In the genomic region with DNA sequence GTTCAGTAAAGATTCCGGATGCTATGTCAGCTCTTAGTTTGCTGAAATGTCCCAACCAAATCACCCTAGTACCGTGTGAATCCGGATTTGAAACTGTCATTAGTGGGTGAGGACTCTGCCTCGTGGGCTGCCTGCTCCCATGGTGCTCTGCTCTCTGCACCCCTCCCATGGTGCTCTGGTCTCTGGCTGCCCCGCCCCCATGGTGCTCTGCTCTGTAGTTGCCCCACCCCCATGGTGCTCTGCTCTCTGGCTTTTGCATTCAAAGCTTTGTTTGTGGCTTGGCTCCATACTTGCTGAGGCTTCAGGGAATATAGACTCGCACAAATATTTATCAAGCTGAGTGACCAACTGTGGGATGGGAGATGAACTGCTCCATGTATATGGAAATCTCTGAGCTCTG, we compare ENCODE assay signal across 26 mouse cellular contexts.
"Had no signal": no experiment of that assay in that cellular context is flagged by ENCODE, and none has a peak within 500 bp of the region (broad histone marks: within the 10 kb centered on the region; RNA-seq: fewer than 3 reads in every experiment).

No protein-coding gene starts in this region.

- H3K4me3 ChIP-seq: gastrocnemius, adult 2 months; heart, embryonic 10.5 days; heart, embryonic 12.5 days; hindbrain, embryonic 10.5 days; hindbrain, embryonic 12.5 days; intestine, embryonic 15.5 days; left cerebral cortex, adult 2 months; limb, embryonic 10.5 days; limb, embryonic 12.5 days; liver, embryonic 13.5 days; liver, embryonic 15.5 days had no signal

- H3K36me3 ChIP-seq: heart, embryonic 10.5 days; hindbrain, embryonic 10.5 days; hindbrain, embryonic 12.5 days; intestine, embryonic 15.5 days; limb, embryonic 10.5 days; limb, embryonic 12.5 days; liver, embryonic 13.5 days; liver, embryonic 15.5 days had no signal

- H3K27ac ChIP-seq: gastrocnemius, adult 2 months; hindbrain, embryonic 10.5 days; hindbrain, embryonic 12.5 days; hindbrain, embryonic 14.5 days; intestine, embryonic 15.5 days; left cerebral cortex, adult 2 months; limb, embryonic 10.5 days; limb, embryonic 12.5 days; liver, embryonic 13.5 days; liver, embryonic 15.5 days had no signal

- H3K9ac ChIP-seq: heart, embryonic 12.5 days; hindbrain, embryonic 12.5 days; hindbrain, embryonic 14.5 days; intestine, embryonic 15.5 days; limb, embryonic 12.5 days; liver, embryonic 13.5 days; liver, embryonic 15.5 days; liver, postnatal 0 days had no signal

- H3K4me1 ChIP-seq: intestine, embryonic 15.5 days; liver, embryonic 13.5 days; liver, embryonic 15.5 days had no signal

- H3K4me2 ChIP-seq: heart, embryonic 12.5 days; hindbrain, embryonic 12.5 days; hindbrain, embryonic 14.5 days; intestine, embryonic 15.5 days; limb, embryonic 12.5 days; liver, embryonic 11.5 days; liver, embryonic 13.5 days; liver, embryonic 15.5 days had no signal

- DNase-seq: gastrocnemius, adult 2 months; gastrocnemius, postnatal 10 days; gastrocnemius, postnatal 25 days; heart, adult 18-20 months; heart, postnatal 10 days; heart, postnatal 4 days; kidney, adult 2 months; kidney, postnatal 10 days; kidney, postnatal 4 days; liver; liver, embryonic 13.5 days; liver, postnatal 0 days had no signal

- H3K27me3 ChIP-seq: heart, embryonic 12.5 days; hindbrain, embryonic 12.5 days; intestine, embryonic 15.5 days; liver, embryonic 13.5 days; liver, embryonic 15.5 days had no signal

- H3K9me3 ChIP-seq: heart, embryonic 10.5 days; heart, embryonic 12.5 days; hindbrain, embryonic 10.5 days; hindbrain, embryonic 12.5 days; intestine, embryonic 15.5 days; limb, embryonic 10.5 days; limb, embryonic 12.5 days; liver, embryonic 13.5 days; liver, embryonic 15.5 days had no signal

- ATAC-seq: hindbrain, embryonic 16.5 days; inflammation-experienced regulatory T-cells, adult 6 months; intestine, embryonic 15.5 days; intestine, postnatal 0 days; liver, postnatal 0 days had no signal
